Mouse (Mus musculus): ENCODE results near the gene Fam71d. TPM values are rescaled to one million over a fixed set of nuclear protein-coding genes. Genes with fewer than 3 reads are reported as not detected.

Gene Fam71d
- polyA plus RNA-seq, 1 experiment from 2014 or later = not detected

- 72% methylated on average over 4 of the region's 4 CpGs for WGBS (ENCODE audit: insufficient replicate concordance)
- H3K27ac ChIP-seq = no peak overlapping the region
- H3K36me3 ChIP-seq = no peaks in the 10 kb centered on the region
- no peaks in the 10 kb centered on the region for H3K27me3 ChIP-seq (replicated peaks)
- no peaks in the 10 kb centered on the region for H3K9me3 ChIP-seq (replicated peaks)
- no peak for ATAC-seq
- no peak overlapping the region for H3K4me2 ChIP-seq
- no peak overlapping the region for H3K4me3 ChIP-seq
- no peak overlapping the region for H3K9ac ChIP-seq
- H3K4me1 ChIP-seq = no peaks in the 10 kb centered on the region
These were observed 87.2 kb downstream of the Fam71d start for GRCm38 (mm10) chr12:78778423-78779067.

Other genes with a start within 250 kb of the Fam71d start
- gene Mpp5, start 57.4 kb downstream of the Fam71d start, polyA plus RNA-seq (2016; fragmentation: Nextera tagmentation; extraction: Ambion mirVana) = 13.2 and 13.8 TPM in 2 replicates
- 37.2 and 37.4 TPM in 2 replicates for gene Atp6v1d, start 170.1 kb downstream of the Fam71d start, polyA plus RNA-seq (2016; fragmentation: Nextera tagmentation; extraction: Ambion mirVana)
- gene Eif2s1, start 170.3 kb downstream of the Fam71d start, polyA plus RNA-seq (2016; fragmentation: Nextera tagmentation; extraction: Ambion mirVana) = 266 and 283 TPM in 2 replicates
- 53.6 and 55.0 TPM in 2 replicates for gene Plek2, start 215.4 kb downstream of the Fam71d start, polyA plus RNA-seq (2016; fragmentation: Nextera tagmentation; extraction: Ambion mirVana)

Data from liver, embryonic 12.5 days (tissue).